Mouse (Mus musculus): ENCODE results near the gene Anxa6.

The Anxa6 gene

GRCm38 (mm10) chr11:55033040-55033660, at the start of gene Anxa6:
Gene Anxa6, minus strand, starts transcription at chr11:55033445.
- DNase-seq, result peak; percentile 86

- no peak for DNase-seq
Measured at GRCm38 (mm10) chr11:55081206-55081605, 48.0 kb upstream of the Anxa6 start.

DNA sequence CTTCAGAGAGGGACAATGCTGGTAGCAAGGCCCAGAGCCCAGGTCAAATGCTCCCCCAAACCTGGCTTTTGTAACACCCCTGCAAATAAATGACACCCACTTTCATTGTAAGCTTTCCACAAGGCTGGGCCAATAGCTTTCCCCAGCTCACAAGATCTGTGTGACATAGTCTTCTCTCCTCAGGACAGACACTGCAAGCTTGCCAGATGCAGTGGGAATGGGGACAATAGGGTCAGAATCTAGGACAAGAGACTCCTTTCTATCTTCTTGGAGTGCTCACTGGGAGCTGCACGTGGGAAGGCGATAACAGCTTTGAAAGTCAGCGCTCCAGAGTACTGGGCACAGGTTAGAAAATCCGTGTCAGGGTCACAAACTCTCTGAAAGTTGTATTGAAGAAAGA, 45.9 kb upstream of the Anxa6 start:
- DNase-seq, result no peak

DNA sequence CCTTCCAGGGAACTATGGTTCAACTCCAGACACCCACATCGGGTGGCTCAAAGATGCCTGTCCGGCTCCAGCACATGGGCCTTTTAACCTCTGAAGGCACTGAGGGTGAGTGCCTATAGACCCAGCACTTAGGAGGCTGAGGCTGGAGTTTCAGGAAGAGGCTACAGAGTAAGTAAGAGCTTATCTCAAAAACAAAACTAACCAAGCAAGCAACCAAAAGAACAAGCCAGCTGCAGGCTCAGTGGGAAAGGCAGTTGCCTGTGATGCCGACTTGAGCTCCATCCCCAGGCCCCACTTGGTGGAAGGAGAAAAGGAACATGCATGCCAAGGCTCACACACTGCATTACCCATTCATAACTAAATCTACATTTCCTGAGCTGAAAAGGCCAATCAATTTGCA, 45.3 kb upstream of the Anxa6 start:
- no peak for DNase-seq

GRCm38 (mm10) chr11:55077331-55078231, 44.3 kb upstream of the Anxa6 start, which contains the start of gene Ccdc69:
Gene Ccdc69, minus strand, starts transcription at chr11:55078131.
- DNase-seq, result peak; percentile 50

GRCm38 (mm10) chr11:55076234-55076633, 43.0 kb upstream of the Anxa6 start:
- DNase-seq, result no peak

GRCm38 (mm10) chr11:55075602-55076001, 42.4 kb upstream of the Anxa6 start:
- peak; percentile 39 for DNase-seq

DNA sequence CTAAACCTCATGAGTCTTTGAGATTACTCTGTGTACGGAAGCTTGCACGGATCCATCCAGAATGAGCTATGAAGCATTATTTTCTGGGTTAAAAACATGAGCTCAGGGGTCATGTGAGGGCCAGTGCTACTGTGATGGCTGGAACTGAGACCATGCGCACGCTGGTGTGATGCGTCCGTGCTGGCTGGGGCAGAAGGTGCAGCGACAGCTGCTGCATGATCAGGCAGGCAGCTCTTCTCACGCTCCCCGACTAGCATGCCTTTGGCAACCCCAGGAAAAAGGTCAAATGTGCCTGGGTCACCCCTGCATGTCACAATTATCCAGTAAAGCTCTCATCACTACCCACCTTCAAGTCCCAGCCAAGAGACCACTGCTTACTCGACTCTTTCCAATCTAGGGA, 39.9 kb upstream of the Anxa6 start:
- DNase-seq, result no peak

- no peak for DNase-seq
Measured at GRCm38 (mm10) chr11:55072467-55072866, 39.2 kb upstream of the Anxa6 start.

DNA sequence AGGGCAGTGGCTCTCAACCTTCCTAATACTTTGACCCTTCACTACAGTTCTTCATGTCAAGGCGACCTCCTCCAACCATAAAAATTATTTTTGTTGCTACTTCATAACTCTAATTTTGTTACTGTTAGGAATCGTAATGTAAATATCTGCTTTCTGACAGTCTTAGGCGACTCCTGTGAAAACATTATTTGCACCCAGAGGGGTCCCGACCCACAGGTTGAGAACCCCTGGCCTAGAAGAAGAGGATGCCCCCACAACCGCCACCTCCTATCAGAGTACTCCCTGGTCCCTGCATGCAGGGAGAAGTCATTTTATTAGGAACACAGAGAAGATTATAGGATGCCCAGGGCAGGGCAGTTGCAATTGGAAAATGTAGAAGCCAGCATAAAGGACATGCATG, 38.1 kb upstream of the Anxa6 start:
- no peak for DNase-seq

DNA sequence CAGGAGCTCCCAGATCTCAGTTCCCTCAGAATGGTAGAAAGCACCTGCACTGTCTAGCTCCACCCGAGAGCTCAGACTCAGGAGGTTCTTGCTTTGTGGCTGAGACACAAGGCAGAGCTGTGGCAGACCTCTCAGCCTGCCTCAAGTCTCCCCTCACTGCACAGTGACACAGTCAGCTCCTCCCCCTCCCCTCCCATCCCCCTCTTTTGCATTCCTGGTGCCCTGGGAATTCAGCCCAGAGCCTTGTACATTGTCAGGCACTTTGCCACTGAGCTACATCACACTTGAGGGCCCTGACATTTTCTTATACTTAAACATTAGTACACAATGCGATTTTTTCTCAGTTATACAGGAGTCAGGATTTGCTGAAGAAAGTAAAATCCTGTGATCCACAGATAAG, 35.8 kb upstream of the Anxa6 start:
- DNase-seq, result no peak

- DNase-seq, result no peak
Measured at GRCm38 (mm10) chr11:55066921-55067320, 33.7 kb upstream of the Anxa6 start.

GRCm38 (mm10) chr11:55062856-55063255, 29.6 kb upstream of the Anxa6 start:
- DNase-seq, result no peak

DNA sequence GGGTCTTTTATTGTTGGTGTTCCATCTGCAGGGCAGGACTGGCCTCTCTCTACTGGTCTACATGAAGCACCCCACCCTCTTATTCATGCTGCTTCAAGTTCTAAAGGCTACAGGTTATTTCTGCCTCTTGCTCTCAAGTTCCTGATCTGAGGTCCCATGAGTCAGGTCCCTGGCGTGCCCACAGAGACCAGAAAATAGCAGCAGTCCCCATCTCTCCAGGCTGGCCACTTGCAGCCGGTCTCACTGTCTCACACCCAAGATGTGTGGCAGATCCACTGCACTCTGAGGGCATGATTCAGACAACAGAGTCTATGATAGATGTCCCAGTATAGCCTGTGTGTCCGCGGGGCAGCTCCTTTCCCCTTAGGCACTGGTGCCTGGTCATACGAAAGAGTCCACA, 27.6 kb upstream of the Anxa6 start:
- DNase-seq, result no peak

DNA sequence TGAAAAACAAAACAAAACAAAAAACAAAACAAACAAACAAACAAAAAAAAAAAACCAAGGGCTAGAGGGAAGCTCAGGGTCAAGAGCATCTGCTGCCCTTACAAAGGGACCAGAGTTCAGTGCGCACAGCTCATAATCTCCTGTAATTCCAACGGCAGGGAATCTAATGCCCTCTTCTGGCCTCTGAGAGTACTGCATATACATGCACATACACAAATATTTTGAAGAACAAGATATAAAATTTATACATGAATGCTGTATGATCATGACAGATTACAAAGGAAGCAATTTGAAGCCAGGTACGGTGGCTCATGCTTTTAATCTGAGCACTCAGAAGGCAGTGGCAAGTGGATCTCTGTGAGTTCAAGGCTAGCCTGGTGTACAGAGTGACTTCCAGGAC, 24.3 kb upstream of the Anxa6 start:
- DNase-seq, result no peak

GRCm38 (mm10) chr11:55050837-55051510, 17.7 kb upstream of the Anxa6 start:
- DNase-seq, result no peak

- peak; percentile 70 for DNase-seq
Measured at GRCm38 (mm10) chr11:55046600-55046999, 13.4 kb upstream of the Anxa6 start.

DNA sequence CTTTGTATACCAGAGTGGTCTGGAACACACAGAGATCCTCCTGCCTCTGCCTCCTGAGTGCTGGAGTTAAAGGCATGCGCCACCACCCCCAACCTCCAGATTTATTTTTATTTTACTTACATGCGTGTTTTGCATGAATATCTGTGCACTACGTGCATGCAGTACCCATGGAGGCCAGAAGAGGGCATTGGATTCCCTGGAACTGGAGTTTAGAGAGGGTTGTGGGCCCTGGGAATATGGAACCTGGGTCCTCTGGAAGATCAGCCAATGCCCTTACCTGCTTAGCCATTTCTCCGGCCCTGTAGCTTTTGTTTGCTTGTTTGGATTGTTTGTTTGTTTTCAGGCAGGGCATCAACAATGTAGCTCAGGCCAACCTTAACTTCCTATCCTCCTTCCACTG, 8.1 kb upstream of the Anxa6 start:
- no peak for DNase-seq

- peak; percentile 90 for DNase-seq
Measured at GRCm38 (mm10) chr11:55039591-55039990, 6.3 kb upstream of the Anxa6 start.

- DNase-seq, result no peak
Measured at GRCm38 (mm10) chr11:55036601-55037000, 3.4 kb upstream of the Anxa6 start.

DNA sequence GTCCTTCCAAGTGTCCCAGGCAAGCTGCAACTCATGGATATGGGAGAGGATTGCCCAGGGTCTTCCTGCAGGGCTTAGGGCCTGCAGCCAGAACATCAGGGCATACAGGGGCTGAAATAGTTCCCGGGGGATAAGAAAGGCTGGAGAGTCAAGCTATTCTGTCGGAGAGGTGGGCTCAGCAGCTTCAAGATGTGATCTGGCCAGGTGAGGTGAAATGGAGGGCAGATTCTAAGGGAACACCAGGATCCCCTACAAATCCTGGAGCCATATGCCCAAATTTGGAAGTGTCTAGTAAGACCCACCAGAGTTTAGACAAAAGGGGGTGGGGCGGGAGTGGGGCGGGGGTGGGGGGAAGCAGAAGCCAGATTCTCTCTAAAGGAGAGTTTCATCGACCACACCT, 959 bp downstream of the Anxa6 start:
- DNase-seq, result no peak

DNA sequence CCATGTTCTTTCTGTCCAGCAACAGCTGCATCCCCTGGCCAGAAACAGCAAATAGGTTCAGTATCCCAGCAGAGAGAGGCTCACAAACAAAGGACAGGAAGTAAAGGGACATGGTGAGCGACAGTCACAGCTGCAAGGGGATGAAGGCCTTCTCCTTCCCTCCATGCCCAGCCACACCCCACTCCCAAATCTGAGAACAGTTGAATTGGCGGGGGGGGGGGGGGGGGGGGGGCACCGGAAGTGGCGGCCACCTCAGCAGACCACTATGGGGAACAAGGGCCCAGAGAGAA, 1.3 kb downstream of the Anxa6 start:
- DNase-seq, result no peak

DNA sequence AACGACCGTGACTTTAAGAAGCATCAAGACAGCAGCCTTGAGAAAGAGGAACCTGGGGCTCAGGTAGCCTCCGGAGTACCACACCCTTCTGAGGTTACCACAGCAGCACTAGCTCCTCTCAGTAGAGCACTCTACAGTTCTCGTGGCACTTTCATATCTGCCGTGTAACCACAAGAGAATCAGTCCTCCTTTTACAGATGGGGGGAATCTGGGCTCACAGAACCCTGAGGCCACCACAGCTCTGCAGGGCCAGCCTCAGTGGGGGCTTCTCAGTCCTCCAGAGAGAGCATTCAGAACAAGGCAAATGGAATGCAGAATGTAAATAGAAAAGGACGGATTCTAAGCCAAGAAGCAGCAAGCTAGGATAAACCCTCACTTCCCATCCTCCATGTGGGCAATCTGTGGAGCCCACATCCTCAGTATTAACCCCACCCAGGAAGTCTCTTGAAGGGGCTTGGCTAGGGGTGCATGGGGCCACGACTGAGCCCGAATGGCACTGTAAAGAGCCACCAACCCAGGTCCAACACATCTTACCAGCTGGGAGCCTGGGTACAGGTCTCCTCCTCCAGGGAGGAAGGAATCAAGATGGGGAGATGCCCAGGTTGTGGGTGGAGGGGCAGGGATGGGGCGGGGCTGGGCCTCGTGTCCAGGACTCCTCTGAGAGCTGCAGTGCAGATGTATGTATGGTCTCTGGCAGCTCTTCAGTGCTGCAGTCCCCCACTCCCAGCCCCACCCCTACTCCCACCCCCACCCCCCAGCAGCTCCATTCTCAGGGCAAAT, 1.8 kb downstream of the Anxa6 start:
- DNase-seq, result no peak

Data from lung, postnatal 14 days (tissue).